Mouse (Mus musculus): ENCODE data around the gene Gm15091.
"Not testable (repeated sequence)": the region's sequence is repeated elsewhere in the genome, so short reads cannot be mapped to it uniquely, and the experiment has no call there.

Gm15091 gene

DNA sequence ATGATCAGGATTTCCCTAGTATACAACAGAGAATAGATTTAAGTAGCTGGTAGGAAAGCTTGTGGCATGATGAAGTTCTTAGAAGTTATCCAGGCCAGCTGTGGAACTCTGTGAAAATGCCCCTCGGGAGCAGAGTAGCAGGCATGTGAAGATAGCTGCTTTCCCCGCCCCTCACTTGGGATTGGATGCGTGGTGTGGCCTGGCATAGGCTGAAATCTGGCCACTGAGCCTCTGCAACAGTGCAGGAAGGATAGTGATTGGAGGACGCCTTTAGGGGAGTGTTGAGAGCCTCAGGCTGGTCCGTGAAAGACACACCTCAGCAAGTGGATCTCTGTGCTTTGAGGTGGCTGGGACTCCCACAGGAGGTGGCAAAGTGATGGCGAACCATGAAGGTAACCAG lies at the start of gene Gm15091:
Gm15091 (plus strand) TSS at position 301 of the 400 bp plus-strand sequence.
- DNase-seq (ENCODE audit: low spot score in 2 of 2): not testable (repeated sequence)
